Mouse (Mus musculus): ENCODE measurements around the gene Cdk14. TPM values are rescaled to one million over a fixed set of nuclear protein-coding genes. Genes with fewer than 3 reads are reported as not detected.

The Cdk14 gene
- polyA plus RNA-seq, 1 experiment from 2014 or later, result 25.5 TPM

GRCm38 (mm10) chr5:5359370-5359769 is 60.7 kb downstream of the Cdk14 start:
- no peak for ATAC-seq (ENCODE audit: low FRiP score)
- 97% methylated on average over 5 of the region's 5 CpGs for WGBS

GRCm38 (mm10) chr5:5358019-5358717 is 61.9 kb downstream of the Cdk14 start:
- Histone ChIP-seq H3K4me2 (no peak overlapping the region), H3K27ac (ENCODE audit: low read depth, low read length) (no peak overlapping the region), H3K27me3 (ENCODE audit: control insufficient read depth, insufficient read depth, low read length) (no peaks in the 10 kb centered on the region), H3K9me3 (ENCODE audit: control insufficient read depth, low read length) (no peaks in the 10 kb centered on the region; the same call in 1 of the 2 replicates), H3K9ac (ENCODE audit: low read length) (no peak overlapping the region), H3K4me3 (ENCODE audit: low read depth, low read length) (no peak overlapping the region), H3K36me3 (ENCODE audit: control insufficient read depth, insufficient read depth, low read length) (peaks cover 2% of the 10 kb centered on the region; the same call in 1 of the 2 replicates), H3K4me1 (ENCODE audit: control insufficient read depth, insufficient read depth, low read length) (no peaks in the 10 kb centered on the region)
- 91% methylated on average over 18 of the region's 18 CpGs for WGBS
- DNase-seq (ENCODE audit: low spot score, missing footprints) (peak; percentile 68), ATAC-seq (ENCODE audit: low FRiP score) (no peak)

More at GRCm38 (mm10) chr5:5359370-5359769, 60.7 kb downstream of the Cdk14 start:
- Histone ChIP-seq H3K4me1 (ENCODE audit: control insufficient read depth, insufficient read depth, low read length) (no peaks in the 10 kb centered on the region), H3K36me3 (ENCODE audit: control insufficient read depth, insufficient read depth, low read length) (peaks cover 2% of the 10 kb centered on the region; the same call in 1 of the 2 replicates), H3K27ac (ENCODE audit: low read depth, low read length) (no peak overlapping the region), H3K4me2 (no peak overlapping the region), H3K27me3 (ENCODE audit: control insufficient read depth, insufficient read depth, low read length) (no peaks in the 10 kb centered on the region), H3K9ac (ENCODE audit: low read length) (no peak overlapping the region), H3K4me3 (ENCODE audit: low read depth, low read length) (no peak overlapping the region), H3K9me3 (ENCODE audit: control insufficient read depth, low read length) (no peaks in the 10 kb centered on the region; the same call in 1 of the 2 replicates)
- peak; percentile 81 for DNase-seq (ENCODE audit: low spot score, missing footprints)

- WGBS, result 57% methylated on average over 5 of the region's 5 CpGs
- no peak overlapping the region for H3K9ac ChIP-seq (ENCODE audit: low read length)
- H3K4me3 ChIP-seq (ENCODE audit: low read depth, low read length), result no peak overlapping the region
- ATAC-seq (ENCODE audit: low FRiP score) (no peak), DNase-seq (ENCODE audit: low spot score, missing footprints) (no peak)
- H3K36me3 ChIP-seq (ENCODE audit: control insufficient read depth, insufficient read depth, low read length), result no peaks in the 10 kb centered on the region
- no peaks in the 10 kb centered on the region for H3K4me1 ChIP-seq (ENCODE audit: control insufficient read depth, insufficient read depth, low read length)
- H3K27me3 ChIP-seq (ENCODE audit: control insufficient read depth, insufficient read depth, low read length), result no peaks in the 10 kb centered on the region
- H3K9me3 ChIP-seq (ENCODE audit: control insufficient read depth, low read length), result no peaks in the 10 kb centered on the region; the same call in 1 of the 2 replicates
- no peak overlapping the region for H3K4me2 ChIP-seq
- H3K27ac ChIP-seq (ENCODE audit: low read depth, low read length), result no peak overlapping the region
Observed at GRCm38 (mm10) chr5:5354684-5355368, 65.3 kb downstream of the Cdk14 start.

GRCm38 (mm10) chr5:5353946-5354345 is 66.2 kb downstream of the Cdk14 start:
- Histone ChIP-seq H3K4me1 (ENCODE audit: control insufficient read depth, insufficient read depth, low read length) (no peaks in the 10 kb centered on the region), H3K9me3 (ENCODE audit: control insufficient read depth, low read length) (no peaks in the 10 kb centered on the region), H3K27me3 (ENCODE audit: control insufficient read depth, insufficient read depth, low read length) (no peaks in the 10 kb centered on the region), H3K27ac (ENCODE audit: low read depth, low read length) (no peak overlapping the region), H3K4me2 (no peak overlapping the region), H3K36me3 (ENCODE audit: control insufficient read depth, insufficient read depth, low read length) (no peaks in the 10 kb centered on the region), H3K4me3 (ENCODE audit: low read depth, low read length) (no peak overlapping the region), H3K9ac (ENCODE audit: low read length) (no peak overlapping the region)
- ATAC-seq (ENCODE audit: low FRiP score) (no peak), DNase-seq (ENCODE audit: low spot score, missing footprints) (peak; percentile 71)
- WGBS, result 30% methylated on average over 1 of the region's 1 CpGs

GRCm38 (mm10) chr5:5344646-5345045 is 75.5 kb downstream of the Cdk14 start:
- Histone ChIP-seq H3K4me3 (ENCODE audit: low read depth, low read length) (no peak overlapping the region), H3K4me1 (ENCODE audit: control insufficient read depth, insufficient read depth, low read length) (peaks cover 13% of the 10 kb centered on the region), H3K9me3 (ENCODE audit: control insufficient read depth, low read length) (no peaks in the 10 kb centered on the region), H3K27ac (ENCODE audit: low read depth, low read length) (no peak overlapping the region), H3K9ac (ENCODE audit: low read length) (no peak overlapping the region), H3K27me3 (ENCODE audit: control insufficient read depth, insufficient read depth, low read length) (no peaks in the 10 kb centered on the region), H3K4me2 (no peak overlapping the region), H3K36me3 (ENCODE audit: control insufficient read depth, insufficient read depth, low read length) (no peaks in the 10 kb centered on the region)
- DNase-seq (ENCODE audit: low spot score, missing footprints) (no peak), ATAC-seq (ENCODE audit: low FRiP score) (no peak)
- WGBS, result 81% methylated on average over 5 of the region's 5 CpGs

- Histone ChIP-seq H3K9ac (ENCODE audit: low read length) (no peak overlapping the region), H3K9me3 (ENCODE audit: control insufficient read depth, low read length) (no peaks in the 10 kb centered on the region), H3K27ac (ENCODE audit: low read depth, low read length) (peak overlapping the region; percentile 60), H3K4me3 (ENCODE audit: low read depth, low read length) (no peak overlapping the region), H3K27me3 (ENCODE audit: control insufficient read depth, insufficient read depth, low read length) (no peaks in the 10 kb centered on the region), H3K4me2 (no peak overlapping the region), H3K36me3 (ENCODE audit: control insufficient read depth, insufficient read depth, low read length) (no peaks in the 10 kb centered on the region), H3K4me1 (ENCODE audit: control insufficient read depth, insufficient read depth, low read length) (peaks cover 13% of the 10 kb centered on the region)
- WGBS, result 76% methylated on average over 2 of the region's 2 CpGs
- no peak for DNase-seq (ENCODE audit: low spot score, missing footprints)
- no peak for ATAC-seq (ENCODE audit: low FRiP score)
Observed at GRCm38 (mm10) chr5:5343741-5344140, 76.4 kb downstream of the Cdk14 start.

DNA sequence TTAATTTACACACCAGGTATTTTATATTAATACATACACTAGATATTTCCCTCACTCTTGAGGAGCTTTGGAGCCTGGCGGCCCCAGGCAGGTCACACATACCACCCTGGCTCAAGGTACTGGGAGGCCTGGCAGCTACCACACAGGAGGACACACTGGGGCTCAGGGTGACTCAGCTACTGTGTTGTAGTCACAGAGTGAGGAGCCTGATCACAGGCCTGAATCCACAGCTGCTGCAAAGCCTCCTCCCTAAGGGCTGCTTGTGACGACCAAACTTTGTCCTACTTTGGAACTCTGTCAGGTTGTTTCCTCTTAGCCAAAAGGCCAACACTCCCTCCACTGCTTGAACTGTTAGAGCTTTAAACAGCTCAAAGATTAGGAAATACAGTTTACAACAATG is 76.8 kb downstream of the Cdk14 start:
- Histone ChIP-seq H3K27ac (ENCODE audit: low read depth, low read length) (peak overlapping the region; percentile 60), H3K9me3 (ENCODE audit: control insufficient read depth, low read length) (peaks cover under 1% of the 10 kb centered on the region; the same call in 1 of the 2 replicates), H3K27me3 (ENCODE audit: control insufficient read depth, insufficient read depth, low read length) (no peaks in the 10 kb centered on the region), H3K36me3 (ENCODE audit: control insufficient read depth, insufficient read depth, low read length) (no peaks in the 10 kb centered on the region), H3K9ac (ENCODE audit: low read length) (no peak overlapping the region), H3K4me1 (ENCODE audit: control insufficient read depth, insufficient read depth, low read length) (peaks cover 13% of the 10 kb centered on the region), H3K4me2 (no peak overlapping the region), H3K4me3 (ENCODE audit: low read depth, low read length) (no peak overlapping the region)
- ATAC-seq (ENCODE audit: low FRiP score) (peak; percentile 81), DNase-seq (ENCODE audit: low spot score, missing footprints) (no peak)
- 56% methylated on average over 2 of the region's 2 CpGs for WGBS

DNA sequence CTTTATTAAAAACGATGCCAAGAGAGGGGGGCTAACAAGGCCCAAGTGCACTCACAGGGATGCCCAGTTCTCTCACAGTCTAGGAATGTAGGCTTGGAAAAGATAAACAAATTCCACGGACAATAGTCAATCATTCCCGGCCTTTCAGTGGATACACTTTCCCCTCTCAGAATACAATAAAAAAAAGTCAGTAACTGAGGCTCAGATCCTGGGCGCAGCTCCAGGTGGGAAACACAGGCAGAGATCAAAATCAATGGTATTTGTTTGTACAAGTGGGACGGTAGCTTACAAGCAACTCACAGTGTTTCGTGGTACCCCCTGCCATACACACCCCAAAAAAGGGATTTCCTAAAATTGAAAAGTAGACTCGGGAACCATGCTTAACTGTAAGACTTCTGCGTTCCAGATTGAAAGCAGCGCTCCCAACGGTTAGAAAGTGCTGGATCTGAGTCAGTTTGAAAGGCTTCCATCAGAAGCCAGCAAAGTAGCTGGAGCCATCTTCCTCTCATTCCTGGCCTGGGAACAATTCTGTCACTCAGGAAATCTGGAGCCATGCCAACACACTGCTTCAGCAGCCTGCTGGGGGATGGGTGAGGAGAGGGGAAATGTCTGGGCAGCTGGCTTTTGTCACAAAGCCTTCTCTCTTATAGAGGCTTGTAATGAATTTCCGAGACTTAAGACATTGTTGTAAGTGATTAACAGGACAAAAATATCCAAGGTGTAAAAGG is 77.5 kb downstream of the Cdk14 start:
- DNase-seq (ENCODE audit: low spot score, missing footprints) (peak; percentile 93), ATAC-seq (ENCODE audit: low FRiP score) (peak; percentile 93)
- Histone ChIP-seq H3K4me2 (no peak overlapping the region), H3K4me3 (ENCODE audit: low read depth, low read length) (no peak overlapping the region), H3K9ac (ENCODE audit: low read length) (no peak overlapping the region), H3K9me3 (ENCODE audit: control insufficient read depth, low read length) (peaks cover 2% of the 10 kb centered on the region; the same call in 1 of the 2 replicates), H3K27ac (ENCODE audit: low read depth, low read length) (peak overlapping the region; percentile 26; the same call in 1 of the 2 replicates), H3K27me3 (ENCODE audit: control insufficient read depth, insufficient read depth, low read length) (no peaks in the 10 kb centered on the region), H3K36me3 (ENCODE audit: control insufficient read depth, insufficient read depth, low read length) (no peaks in the 10 kb centered on the region), H3K4me1 (ENCODE audit: control insufficient read depth, insufficient read depth, low read length) (peaks cover 13% of the 10 kb centered on the region)
- WGBS, result 59% methylated on average over 11 of the region's 11 CpGs
